Mouse (Mus musculus): ENCODE results near the gene Synj2. TPM values are rescaled to one million over a fixed set of nuclear protein-coding genes. Genes with fewer than 3 reads are reported as not detected.

Gene Synj2
- polyA plus RNA-seq, 1 experiment from 2014 or later: 1.9 TPM

DNA sequence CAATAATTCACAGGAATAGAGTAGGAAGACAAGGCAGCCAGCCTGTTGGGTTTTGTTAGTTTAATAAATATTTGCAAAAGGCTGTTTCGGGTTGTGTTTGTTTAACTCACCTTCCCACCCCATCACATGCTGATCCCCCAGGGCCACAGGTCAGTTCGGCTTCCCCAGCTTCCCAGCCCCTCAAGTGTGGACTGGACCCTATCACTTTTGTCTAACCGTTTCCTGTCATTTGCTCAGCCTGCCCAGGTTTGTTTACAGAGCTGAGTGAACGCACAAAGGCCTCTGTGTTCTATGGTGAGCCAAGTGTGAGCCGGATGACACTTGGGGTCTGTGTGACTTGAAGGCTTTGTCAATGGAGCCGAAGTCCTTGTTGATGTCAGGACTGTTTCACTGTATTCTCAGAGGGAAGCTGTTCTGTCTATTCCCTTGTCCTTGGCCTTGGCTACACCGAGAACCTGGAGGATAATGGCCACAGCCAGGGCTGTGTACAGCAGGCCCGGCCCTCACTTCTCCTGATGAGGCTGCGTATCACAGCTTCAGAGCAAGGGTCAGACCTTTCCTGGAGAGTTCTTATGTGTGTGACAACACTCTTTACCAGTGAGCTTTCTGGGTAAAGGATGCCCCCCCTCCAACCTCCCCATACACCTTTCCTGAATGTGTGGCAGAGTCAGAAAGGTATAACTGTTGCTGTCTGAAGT is 24.2 kb downstream of the Synj2 start:
- Histone ChIP-seq H3K36me3 (no peaks in the 10 kb centered on the region), H3K27ac (no peak overlapping the region), H3K9ac (no peak overlapping the region), H3K9me3 (replicated peaks) (no peaks in the 10 kb centered on the region; the same call in 1 of the 2 replicates), H3K4me2 (replicated peaks) (no peak overlapping the region), H3K4me3 (no peak overlapping the region), H3K27me3 (no peaks in the 10 kb centered on the region), H3K4me1 (peaks cover 10% of the 10 kb centered on the region; the same call in 1 of the 2 replicates)
- WGBS: 57% methylated on average over 9 of the region's 9 CpGs
- no peak for ATAC-seq (ENCODE audit: low FRiP score)

DNA sequence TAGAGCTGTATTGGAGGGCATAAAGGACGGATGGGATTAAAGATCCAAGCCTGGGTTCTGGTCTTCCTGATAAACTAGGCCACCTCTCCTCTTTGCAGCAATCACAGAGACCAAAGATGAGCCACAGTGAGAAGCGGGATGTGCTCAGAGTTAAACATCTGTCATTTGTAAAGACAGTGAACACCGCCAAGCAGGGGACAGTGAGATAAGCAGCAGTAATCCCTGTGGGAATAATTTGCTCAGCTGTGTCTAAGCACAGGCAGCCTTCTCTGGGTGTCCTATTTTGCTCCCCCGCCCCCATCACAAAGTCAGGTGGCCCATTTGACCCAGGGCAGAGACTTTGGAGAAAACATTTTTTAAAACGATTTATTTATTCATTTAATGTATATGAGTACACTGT is 25.6 kb downstream of the Synj2 start:
- Histone ChIP-seq H3K27ac (no peak overlapping the region), H3K4me1 (peaks cover 10% of the 10 kb centered on the region; the same call in 1 of the 2 replicates), H3K36me3 (no peaks in the 10 kb centered on the region), H3K4me2 (replicated peaks) (no peak overlapping the region), H3K9me3 (replicated peaks) (no peaks in the 10 kb centered on the region), H3K9ac (no peak overlapping the region), H3K4me3 (no peak overlapping the region), H3K27me3 (no peaks in the 10 kb centered on the region)
- 81% methylated on average over 5 of the region's 5 CpGs for WGBS
- no peak for ATAC-seq (ENCODE audit: low FRiP score)

DNA sequence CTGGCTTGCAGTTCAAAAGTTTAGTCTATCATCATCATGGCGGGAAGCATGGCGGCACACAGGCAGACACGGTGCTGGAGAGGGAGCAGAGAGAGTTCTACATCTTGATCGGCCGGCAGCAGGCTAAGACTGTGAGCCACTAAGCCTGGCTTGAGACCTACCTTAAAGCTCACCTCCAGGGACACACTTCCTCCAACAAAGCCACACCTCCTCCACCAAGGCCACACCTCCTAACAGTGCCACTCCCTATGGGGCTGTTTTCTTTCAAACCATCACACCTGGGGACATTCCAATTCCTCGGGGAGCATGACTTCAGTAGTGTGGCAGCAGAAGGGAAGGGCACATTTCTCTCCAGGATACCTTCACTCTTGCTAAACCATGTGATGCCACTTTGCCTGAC is 27.5 kb downstream of the Synj2 start:
- Histone ChIP-seq H3K36me3 (no peaks in the 10 kb centered on the region), H3K27ac (no peak overlapping the region), H3K9me3 (replicated peaks) (no peaks in the 10 kb centered on the region), H3K4me1 (peaks cover 10% of the 10 kb centered on the region), H3K27me3 (no peaks in the 10 kb centered on the region), H3K4me2 (replicated peaks) (no peak overlapping the region), H3K9ac (no peak overlapping the region), H3K4me3 (no peak overlapping the region)
- 62% methylated on average over 6 of the region's 6 CpGs for WGBS
- ATAC-seq (ENCODE audit: low FRiP score): no peak

DNA sequence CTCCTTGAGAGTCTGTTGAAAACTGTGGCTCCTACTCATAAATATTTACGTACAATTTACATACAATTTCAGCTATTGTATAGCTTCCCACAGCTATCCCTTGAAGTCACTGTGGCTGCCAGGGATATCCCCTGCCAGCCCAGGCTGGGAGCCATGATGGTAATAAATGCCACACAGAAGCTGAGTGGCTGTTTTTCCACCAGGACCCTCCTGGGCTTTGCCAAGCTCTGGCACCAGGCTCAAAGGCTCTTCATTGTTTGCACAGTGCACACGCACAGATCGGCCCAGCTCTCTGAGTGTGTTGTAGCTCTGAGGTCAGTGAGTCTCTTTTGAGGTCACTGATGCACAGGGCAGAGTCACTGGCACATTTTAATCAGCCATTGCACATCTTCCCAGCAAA is 28.2 kb downstream of the Synj2 start:
- WGBS: 46% methylated on average over 3 of the region's 3 CpGs
- Histone ChIP-seq H3K4me1 (peaks cover 10% of the 10 kb centered on the region), H3K27me3 (no peaks in the 10 kb centered on the region), H3K9ac (no peak overlapping the region), H3K27ac (no peak overlapping the region), H3K9me3 (replicated peaks) (no peaks in the 10 kb centered on the region), H3K4me2 (replicated peaks) (no peak overlapping the region), H3K4me3 (no peak overlapping the region), H3K36me3 (no peaks in the 10 kb centered on the region)
- ATAC-seq (ENCODE audit: low FRiP score): no peak

DNA sequence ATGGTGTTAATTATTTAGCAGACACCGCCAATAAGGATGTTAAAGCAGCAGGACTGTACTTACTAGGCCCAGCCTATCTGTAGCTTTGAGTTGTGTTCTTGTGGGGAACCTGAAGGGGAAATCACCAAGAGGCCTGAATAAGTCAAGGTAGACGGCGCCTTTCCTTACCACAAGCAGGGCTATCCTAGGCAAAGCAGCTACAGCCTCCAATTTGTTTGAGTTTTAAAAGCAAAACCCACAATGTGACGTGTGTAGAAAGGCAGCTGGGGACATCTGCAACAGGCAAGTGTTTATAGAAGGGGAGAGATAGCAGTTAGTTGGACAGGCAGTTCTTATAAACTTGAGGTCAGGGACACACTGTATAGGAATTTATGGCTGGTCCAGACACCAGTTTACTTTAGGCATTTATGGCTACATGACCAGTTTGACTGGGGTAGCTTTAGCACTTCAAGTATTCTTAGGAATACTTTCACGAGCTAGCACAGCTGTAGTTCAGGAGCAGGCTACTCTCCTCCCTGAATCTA is 29.3 kb downstream of the Synj2 start:
- ATAC-seq (ENCODE audit: low FRiP score): no peak

DNA sequence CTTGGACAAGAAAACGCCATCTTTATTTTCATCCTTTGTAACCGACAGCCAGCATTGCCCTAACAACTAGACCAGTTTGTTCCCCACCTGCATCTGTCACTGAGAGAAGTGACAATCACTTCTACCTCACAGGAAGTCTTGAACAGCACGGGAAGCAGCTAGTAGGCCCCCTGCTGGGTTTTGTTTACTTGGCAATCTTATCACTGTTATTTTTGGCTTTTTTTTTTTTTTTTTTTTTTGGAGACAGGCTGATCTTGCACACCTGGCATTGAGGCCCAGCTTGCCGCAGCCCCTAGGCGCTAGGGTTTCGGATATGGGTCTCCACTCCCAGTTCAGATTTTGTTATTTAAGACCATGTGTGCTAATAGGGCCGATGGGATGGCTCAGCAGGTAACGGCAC is 32.5 kb downstream of the Synj2 start:
- peaks cover 38% of the 10 kb centered on the region for H3K4me1 ChIP-seq
- H3K27me3 ChIP-seq: 0 out of 2 replicates have a peak, but pooled peaks cover 3% of the 10 kb centered on the region
- H3K36me3 ChIP-seq: no peaks in the 10 kb centered on the region
- H3K9me3 ChIP-seq (replicated peaks): no peaks in the 10 kb centered on the region
- no peak for ATAC-seq (ENCODE audit: low FRiP score)
- no peak overlapping the region for H3K4me2 ChIP-seq (replicated peaks)
- H3K4me3 ChIP-seq: no peak overlapping the region
- 70% methylated on average over 8 of the region's 8 CpGs for whole genome bisulfite sequencing
- H3K27ac ChIP-seq: no peak overlapping the region
- no peak overlapping the region for H3K9ac ChIP-seq

More for the DNA sequence above, 29.3 kb downstream of the Synj2 start:
- H3K36me3 ChIP-seq: no peaks in the 10 kb centered on the region
- WGBS: 90% methylated on average over 5 of the region's 5 CpGs
- H3K4me3 ChIP-seq: no peak overlapping the region
- no peak overlapping the region for H3K27ac ChIP-seq
- H3K27me3 ChIP-seq: no peaks in the 10 kb centered on the region
- H3K4me1 ChIP-seq: peaks cover 11% of the 10 kb centered on the region
- no peak overlapping the region for H3K4me2 ChIP-seq (replicated peaks)
- no peaks in the 10 kb centered on the region for H3K9me3 ChIP-seq (replicated peaks)
- no peak overlapping the region for H3K9ac ChIP-seq

DNA sequence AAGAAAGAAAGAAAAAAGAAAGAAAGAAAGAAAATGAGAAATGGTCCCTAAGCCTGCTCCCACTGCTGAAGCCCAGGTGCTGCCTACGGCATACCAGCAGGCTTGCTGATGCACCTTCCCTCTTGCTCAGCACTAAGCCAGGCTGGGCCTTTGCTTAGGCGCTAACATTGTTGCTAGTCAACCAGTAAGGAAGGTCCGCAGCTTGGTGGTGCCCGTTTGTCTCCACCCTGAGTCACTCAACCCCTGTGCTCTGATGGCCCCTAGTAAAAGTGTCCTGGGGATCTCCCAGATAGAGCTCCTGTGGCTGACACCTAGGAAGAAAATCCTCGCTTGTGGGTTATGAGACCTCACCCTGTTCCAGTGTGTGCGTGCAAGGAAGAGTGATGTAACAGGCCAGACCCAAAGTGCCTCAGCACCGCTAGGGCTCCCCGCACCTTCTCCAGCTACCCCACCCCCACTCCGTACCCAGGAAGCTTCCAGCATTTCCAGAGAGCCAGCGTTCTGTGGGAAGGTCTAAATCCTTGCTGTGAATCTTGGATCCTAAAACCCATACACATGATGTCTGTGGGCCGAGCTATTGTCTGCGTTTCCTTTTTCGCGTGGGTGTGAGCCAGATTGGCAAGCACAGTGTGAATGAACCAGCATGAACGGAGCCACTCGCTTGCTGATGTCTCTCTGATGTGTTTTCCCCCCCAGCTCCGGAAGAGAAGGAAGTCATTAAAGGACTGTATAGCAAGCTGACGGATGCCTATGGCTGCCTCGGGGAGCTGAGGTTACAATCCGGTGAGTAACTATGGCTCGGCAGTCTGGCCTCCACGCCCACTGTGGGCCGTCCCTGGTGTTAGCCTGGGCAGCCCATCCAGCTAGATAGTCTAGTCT is 34.3 kb downstream of the Synj2 start:
- H3K27ac ChIP-seq: no peak overlapping the region; the same call in 1 of the 2 replicates
- no peaks in the 10 kb centered on the region for H3K36me3 ChIP-seq
- 47% methylated on average over 23 of the region's 23 CpGs for WGBS
- 0 out of 2 replicates have a peak, but pooled peaks cover 3% of the 10 kb centered on the region for H3K27me3 ChIP-seq
- ATAC-seq (ENCODE audit: low FRiP score): no peak
- peak overlapping the region; percentile 13; the same call in 1 of the 2 replicates for H3K4me2 ChIP-seq (replicated peaks)
- peaks cover 33% of the 10 kb centered on the region for H3K4me1 ChIP-seq
- no peak overlapping the region for H3K9ac ChIP-seq
- no peak overlapping the region for H3K4me3 ChIP-seq
- no peaks in the 10 kb centered on the region for H3K9me3 ChIP-seq (replicated peaks)

DNA sequence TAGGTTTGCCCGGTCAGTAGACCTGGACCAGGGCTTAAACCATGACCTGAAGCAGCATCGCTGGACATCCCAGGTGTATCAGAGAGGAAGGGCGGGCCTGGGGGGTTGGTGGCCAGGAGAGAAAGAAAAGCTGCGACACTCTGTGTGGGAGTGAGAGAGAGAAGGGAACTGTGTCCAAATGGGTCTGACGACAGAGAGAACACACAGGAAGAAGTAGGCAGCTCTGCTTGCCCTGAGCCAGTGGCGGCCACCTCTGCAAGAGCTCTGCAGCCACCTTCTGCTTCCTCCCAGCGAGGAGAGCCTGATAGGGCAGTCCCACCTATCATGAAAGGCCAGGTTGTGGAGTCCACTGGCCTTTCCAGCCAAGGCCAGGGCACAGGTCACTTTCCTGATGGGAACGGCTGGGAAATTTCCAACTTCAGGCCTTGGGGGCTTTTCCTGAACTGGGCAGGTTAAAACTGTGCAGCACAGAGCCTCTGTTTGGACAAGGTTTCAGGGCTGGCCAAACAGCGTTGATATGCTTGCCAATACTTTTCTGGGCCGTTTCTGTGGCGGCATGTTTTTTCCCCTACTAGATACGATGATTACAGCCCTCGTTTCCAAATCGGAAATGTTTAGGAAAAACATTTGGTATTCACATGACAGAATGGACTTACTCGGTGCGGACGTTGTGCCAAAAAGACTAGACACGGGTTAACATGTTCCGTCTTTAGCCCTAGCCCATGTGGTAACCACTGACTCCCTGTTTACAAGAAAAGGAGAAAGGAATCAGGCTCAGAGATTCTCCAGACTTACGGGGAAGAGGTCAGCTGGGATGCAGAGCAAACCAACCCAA is 35.4 kb downstream of the Synj2 start:
- ATAC-seq (ENCODE audit: low FRiP score): no peak
- H3K9me3 ChIP-seq (replicated peaks): no peaks in the 10 kb centered on the region
- H3K27ac ChIP-seq: peak overlapping the region; percentile 2; the same call in 1 of the 2 replicates
- H3K27me3 ChIP-seq: 0 out of 2 replicates have a peak, but pooled peaks cover 3% of the 10 kb centered on the region
- no peak overlapping the region for H3K9ac ChIP-seq
- 78% methylated on average over 20 of the region's 20 CpGs for WGBS
- H3K4me2 ChIP-seq (replicated peaks): no peak overlapping the region
- no peaks in the 10 kb centered on the region for H3K36me3 ChIP-seq
- H3K4me1 ChIP-seq: peaks cover 33% of the 10 kb centered on the region
- H3K4me3 ChIP-seq: no peak overlapping the region

DNA sequence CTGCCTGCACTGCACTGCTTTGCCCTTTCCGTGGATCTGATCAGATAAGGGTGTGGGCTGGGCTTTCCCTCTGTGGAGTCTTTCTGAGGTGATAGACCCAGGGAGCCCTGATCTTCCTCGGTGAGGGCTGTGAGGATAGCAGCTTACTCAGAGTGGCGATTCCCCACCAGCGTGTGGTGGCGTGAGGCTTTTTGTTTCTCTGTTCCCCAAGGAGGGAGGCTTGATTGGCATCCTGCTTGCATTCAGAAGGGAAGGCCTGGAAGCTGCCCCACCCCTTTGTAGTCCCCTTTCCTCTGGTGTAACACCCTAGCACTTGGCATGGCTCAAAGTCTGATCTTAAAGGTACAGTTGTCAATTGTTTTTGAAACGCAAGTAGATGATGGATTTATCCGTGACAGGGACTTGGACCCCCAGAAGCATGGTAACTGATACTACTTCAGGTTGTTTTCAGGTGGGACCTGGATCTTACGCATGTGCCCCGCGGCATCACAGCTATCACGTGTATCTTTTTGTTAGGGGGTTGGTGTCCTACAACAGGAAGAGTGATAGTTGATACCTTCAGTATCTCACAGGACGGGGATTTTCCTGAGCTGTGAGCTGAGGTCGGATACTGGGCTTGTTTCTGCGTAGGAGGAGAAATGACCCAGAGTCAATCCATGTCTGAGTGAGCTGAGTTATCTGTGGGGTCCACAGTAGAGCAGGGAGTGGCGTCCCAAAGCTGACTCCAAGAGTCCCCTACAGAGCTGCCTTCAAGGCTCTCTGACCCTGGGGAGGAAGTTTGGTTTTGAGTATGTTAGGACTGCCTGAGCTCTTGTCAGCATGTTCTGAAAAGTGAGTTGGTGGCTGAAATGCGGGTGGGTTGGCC is 36.2 kb downstream of the Synj2 start:
- no peaks in the 10 kb centered on the region for H3K36me3 ChIP-seq
- 0 out of 2 replicates have a peak, but pooled peaks cover 3% of the 10 kb centered on the region for H3K27me3 ChIP-seq
- H3K4me3 ChIP-seq: no peak overlapping the region
- no peak overlapping the region for H3K27ac ChIP-seq
- 43% methylated on average over 16 of the region's 16 CpGs for WGBS
- no peak overlapping the region for H3K4me2 ChIP-seq (replicated peaks)
- H3K9ac ChIP-seq: no peak overlapping the region
- peaks cover 33% of the 10 kb centered on the region for H3K4me1 ChIP-seq
- ATAC-seq (ENCODE audit: low FRiP score): no peak
- no peaks in the 10 kb centered on the region for H3K9me3 ChIP-seq (replicated peaks)

DNA sequence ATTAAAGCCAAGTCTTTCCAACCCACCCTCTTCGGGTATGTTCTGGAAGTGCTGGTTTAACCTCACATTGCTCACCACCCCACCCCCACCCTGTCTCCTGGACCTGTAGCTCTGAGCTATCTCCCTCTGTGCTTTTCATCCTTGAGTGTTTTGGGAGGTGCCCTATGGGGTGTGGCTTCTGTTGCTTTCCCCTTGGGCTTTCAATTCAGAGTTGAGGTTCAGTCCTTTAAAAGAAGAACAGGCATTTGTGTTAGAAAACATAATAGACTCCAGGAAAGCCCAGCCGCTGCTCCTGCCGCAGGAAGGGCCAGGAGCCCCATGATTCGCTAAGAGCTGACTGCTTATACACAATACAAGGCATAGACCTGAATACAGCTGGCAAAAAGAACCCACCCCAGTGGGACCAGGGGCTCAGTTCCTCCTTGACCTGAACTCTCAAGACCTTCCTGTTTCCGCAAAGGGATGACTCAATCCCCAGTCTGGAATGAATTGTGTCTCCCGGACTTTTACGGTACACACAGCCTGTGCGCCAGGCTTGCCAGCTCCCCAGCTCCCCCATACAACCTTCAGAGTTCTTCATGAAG is 36.9 kb downstream of the Synj2 start:
- H3K9ac ChIP-seq: no peak overlapping the region
- no peak overlapping the region for H3K4me2 ChIP-seq (replicated peaks)
- H3K9me3 ChIP-seq (replicated peaks): no peaks in the 10 kb centered on the region
- no peak overlapping the region for H3K4me3 ChIP-seq
- H3K36me3 ChIP-seq: no peaks in the 10 kb centered on the region
- 0 out of 2 replicates have a peak, but pooled peaks cover 3% of the 10 kb centered on the region for H3K27me3 ChIP-seq
- WGBS: 54% methylated on average over 8 of the region's 8 CpGs
- H3K27ac ChIP-seq: no peak overlapping the region
- no peak for ATAC-seq (ENCODE audit: low FRiP score)
- peaks cover 34% of the 10 kb centered on the region for H3K4me1 ChIP-seq
